Mouse (Mus musculus) frontal cortex, postnatal 36 days (tissue): ENCODE data around the gene Cxcl14.

Experiments used
- DNase-seq, 2 experiments: peaks; one replicate each; pipeline ENCODE4 v3.0.0; 2022; ENCODE audit warnings: low spot score in 2 of 2

Gene Cxcl14

GRCm38 (mm10) chr13:56251924-56252619 lies 44.3 kb downstream of the Cxcl14 start, which contains the start of gene Neurog1:
TSS of gene Neurog1 (minus strand) at chr13:56252163.
- DNase-seq: peak in 1 of 2 experiments; percentile 35

- no peak for DNase-seq
Measured at GRCm38 (mm10) chr13:56251176-56251923, 45.0 kb downstream of the Cxcl14 start.

GRCm38 (mm10) chr13:56250551-56251161 lies 45.7 kb downstream of the Cxcl14 start:
- no peak for DNase-seq

- no peak for DNase-seq
Measured at GRCm38 (mm10) chr13:56249593-56250341, 46.6 kb downstream of the Cxcl14 start.

GRCm38 (mm10) chr13:56243104-56243503 lies 53.2 kb downstream of the Cxcl14 start:
- no peak for DNase-seq

GRCm38 (mm10) chr13:56240012-56240770 lies 56.2 kb downstream of the Cxcl14 start:
- no peak for DNase-seq
